Mouse (Mus musculus): ENCODE data around the gene Fam189a2. TPM values are rescaled to one million over a fixed set of nuclear protein-coding genes. Genes with fewer than 3 reads are reported as not detected.

Fam189a2 gene
- 98.9 and 100 TPM in 2 replicates for total RNA-seq (2014; rRNA removed; ENCODE audit: low replicate concordance)
- 7.7 and 8.3 TPM in 2 replicates for polyA plus RNA-seq (2015; fragmentation: Nextera tagmentation; extraction: Ambion mirVana)

- under 1% methylated on average over 49 of the region's 65 CpGs for WGBS
- H3K4me1 ChIP-seq (ENCODE audit: control insufficient read depth, insufficient read depth), result peaks cover 14% of the 10 kb centered on the region
- H3K27ac ChIP-seq (ENCODE audit: low read depth), result peak within 1 kb of the TSS; percentile 98
- peak within 1 kb of the TSS; percentile 92 for H3K9ac ChIP-seq (replicated peaks; ENCODE audit: low read depth, low read length)
- H3K4me2 ChIP-seq (ENCODE audit: low read depth, low read length), result peak within 1 kb of the TSS; percentile 72
- ATAC-seq (ENCODE audit: insufficient read depth, low read depth) (peak; percentile 92), DNase-seq (ENCODE audit: low spot score) (peak; percentile 73)
- no peaks in the 10 kb centered on the region for H3K9me3 ChIP-seq (replicated peaks; ENCODE audit: control insufficient read depth, low read length)
- TF ChIP-seq CTCF (IDR thresholded peaks at IDR 0.05; ENCODE audit: low read depth) (no peak), EP300 (IDR thresholded peaks at IDR 0.05; ENCODE audit: low read depth) (no peak)
- no peaks in the 10 kb centered on the region for H3K36me3 ChIP-seq (replicated peaks; ENCODE audit: control insufficient read depth, insufficient read depth, low read length)
- H3K27me3 ChIP-seq (ENCODE audit: control insufficient read depth, insufficient read depth, low read length), result no peaks in the 10 kb centered on the region
- peak within 1 kb of the TSS; percentile 85 for H3K4me3 ChIP-seq (ENCODE audit: low read depth, low read length)
These were observed at the start of gene Fam189a2 for GRCm38 (mm10) chr19:24030871-24031556. Fam189a2 (minus strand) TSS chr19:24031019.

GRCm38 (mm10) chr19:24077658-24078057 is 46.8 kb upstream of the Fam189a2 start:
- DNase-seq (ENCODE audit: low spot score) (no peak), ATAC-seq (ENCODE audit: insufficient read depth, low read depth) (no peak)
- peaks cover 16% of the 10 kb centered on the region; the same call in 1 of the 2 replicates for H3K4me1 ChIP-seq (ENCODE audit: control insufficient read depth, insufficient read depth)
- no peak overlapping the region for H3K9ac ChIP-seq (replicated peaks; ENCODE audit: low read depth, low read length)
- no peak overlapping the region for H3K27ac ChIP-seq (ENCODE audit: low read depth)
- TF ChIP-seq EP300 (IDR thresholded peaks at IDR 0.05; ENCODE audit: low read depth) (no peak), CTCF (IDR thresholded peaks at IDR 0.05; ENCODE audit: low read depth) (no peak)
- H3K4me3 ChIP-seq (ENCODE audit: low read depth, low read length), result no peak overlapping the region
- H3K9me3 ChIP-seq (replicated peaks; ENCODE audit: control insufficient read depth, low read length), result no peaks in the 10 kb centered on the region
- WGBS, result 92% methylated on average over 3 of the region's 3 CpGs
- no peak overlapping the region for H3K4me2 ChIP-seq (ENCODE audit: low read depth, low read length)
- H3K36me3 ChIP-seq (replicated peaks; ENCODE audit: control insufficient read depth, insufficient read depth, low read length), result no peaks in the 10 kb centered on the region
- no peaks in the 10 kb centered on the region for H3K27me3 ChIP-seq (ENCODE audit: control insufficient read depth, insufficient read depth, low read length)

- no peak for DNase-seq (ENCODE audit: low spot score)
- Histone ChIP-seq H3K9me3 (replicated peaks; ENCODE audit: control insufficient read depth, low read length) (no peaks in the 10 kb centered on the region), H3K4me1 (ENCODE audit: control insufficient read depth, insufficient read depth) (peaks cover 16% of the 10 kb centered on the region; the same call in 1 of the 2 replicates), H3K4me2 (ENCODE audit: low read depth, low read length) (no peak overlapping the region), H3K9ac (replicated peaks; ENCODE audit: low read depth, low read length) (no peak overlapping the region), H3K27me3 (ENCODE audit: control insufficient read depth, insufficient read depth, low read length) (no peaks in the 10 kb centered on the region), H3K27ac (ENCODE audit: low read depth) (no peak overlapping the region), H3K4me3 (ENCODE audit: low read depth, low read length) (no peak overlapping the region), H3K36me3 (replicated peaks; ENCODE audit: control insufficient read depth, insufficient read depth, low read length) (no peaks in the 10 kb centered on the region)
- no peak for ATAC-seq (ENCODE audit: insufficient read depth, low read depth)
- 60% methylated on average over 7 of the region's 7 CpGs for WGBS
- TF ChIP-seq EP300 (IDR thresholded peaks at IDR 0.05; ENCODE audit: low read depth) (no peak), CTCF (IDR thresholded peaks at IDR 0.05; ENCODE audit: low read depth) (no peak)
These were observed 45.7 kb upstream of the Fam189a2 start for GRCm38 (mm10) chr19:24076536-24076935.

- TF ChIP-seq CTCF (IDR thresholded peaks at IDR 0.05; ENCODE audit: low read depth) (no peak), EP300 (IDR thresholded peaks at IDR 0.05; ENCODE audit: low read depth) (no peak)
- DNase-seq (ENCODE audit: low spot score), result no peak
- peaks cover 12% of the 10 kb centered on the region; the same call in 1 of the 2 replicates for H3K4me1 ChIP-seq (ENCODE audit: control insufficient read depth, insufficient read depth)
- H3K36me3 ChIP-seq (replicated peaks; ENCODE audit: control insufficient read depth, insufficient read depth, low read length), result no peaks in the 10 kb centered on the region
- H3K4me2 ChIP-seq (ENCODE audit: low read depth, low read length), result no peak overlapping the region
- WGBS, result 77% methylated on average over 8 of the region's 8 CpGs
- ATAC-seq (ENCODE audit: insufficient read depth, low read depth), result no peak
- no peaks in the 10 kb centered on the region for H3K27me3 ChIP-seq (ENCODE audit: control insufficient read depth, insufficient read depth, low read length)
- H3K9ac ChIP-seq (replicated peaks; ENCODE audit: low read depth, low read length), result no peak overlapping the region
- H3K4me3 ChIP-seq (ENCODE audit: low read depth, low read length), result no peak overlapping the region
- no peaks in the 10 kb centered on the region for H3K9me3 ChIP-seq (replicated peaks; ENCODE audit: control insufficient read depth, low read length)
- no peak overlapping the region for H3K27ac ChIP-seq (ENCODE audit: low read depth)
These were observed 45.1 kb upstream of the Fam189a2 start for GRCm38 (mm10) chr19:24075927-24076326.

- DNase-seq (ENCODE audit: low spot score), result no peak
- Histone ChIP-seq H3K9ac (replicated peaks; ENCODE audit: low read depth, low read length) (no peak overlapping the region), H3K9me3 (replicated peaks; ENCODE audit: control insufficient read depth, low read length) (no peaks in the 10 kb centered on the region), H3K36me3 (replicated peaks; ENCODE audit: control insufficient read depth, insufficient read depth, low read length) (no peaks in the 10 kb centered on the region), H3K27me3 (ENCODE audit: control insufficient read depth, insufficient read depth, low read length) (no peaks in the 10 kb centered on the region), H3K4me3 (ENCODE audit: low read depth, low read length) (no peak overlapping the region), H3K4me1 (ENCODE audit: control insufficient read depth, insufficient read depth) (no peaks in the 10 kb centered on the region), H3K4me2 (ENCODE audit: low read depth, low read length) (no peak overlapping the region), H3K27ac (ENCODE audit: low read depth) (no peak overlapping the region)
- no peak for TF ChIP-seq EP300 (IDR thresholded peaks at IDR 0.05; ENCODE audit: low read depth)
- no peak for ATAC-seq (ENCODE audit: insufficient read depth, low read depth)
- WGBS, result 79% methylated on average over 4 of the region's 4 CpGs
These were observed 42.3 kb upstream of the Fam189a2 start for GRCm38 (mm10) chr19:24073155-24073554.

All from heart, postnatal 0 days (tissue).